Mouse (Mus musculus): ENCODE measurements around the gene Hcst.

- TF ChIP-seq POLR2A (IDR thresholded peaks at IDR 0.05; ENCODE audit: insufficient read length, low read depth) (no peak), TCF12 (IDR thresholded peaks at IDR 0.05; ENCODE audit: insufficient read depth, poor library complexity, severe bottlenecking) (no peak), USF1 (IDR thresholded peaks at IDR 0.05; ENCODE audit: low read depth) (no peak), MYOG (IDR thresholded peaks at IDR 0.05; ENCODE audit: control insufficient read depth in 1 of 3, insufficient read depth in 1 of 3, insufficient read length in 2 of 3, low read depth in 2 of 3) (no peak), CEBPB (IDR thresholded peaks at IDR 0.05; ENCODE audit: insufficient read depth, poor library complexity, severe bottlenecking) (no peak), MAX (IDR thresholded peaks at IDR 0.05; ENCODE audit: low read depth) (no peak)
Observed at GRCm38 (mm10) chr7:30434701-30435100, 15.0 kb upstream of the Hcst start.

Data from myocyte (in vitro differentiated cells).